Mouse (Mus musculus) intestine, embryonic 15.5 days (tissue): ENCODE measurements around the gene Zdhhc25. TPM values are rescaled to one million over a fixed set of nuclear protein-coding genes. Genes with fewer than 3 reads are reported as not detected.

Experiments used
- polyA plus RNA-seq: library from polyadenylated mRNA; unstranded; fragments of >200 nt; fragmentation: Nextera tagmentation; extraction: Ambion mirVana; gene quantifications from 2 replicates; pipeline ENCODE4 v1.2.1, GENCODE M21; 2015

Zdhhc25 gene
- polyA plus RNA-seq, 1 experiment from 2014 or later = not detected

Other genes starting within 250 kb of the Zdhhc25 start
- 17.1 and 17.2 TPM in 2 replicates for gene Brd1, start 133.9 kb downstream of the Zdhhc25 start, polyA plus RNA-seq
- gene Zbed4, start 151.4 kb downstream of the Zdhhc25 start, polyA plus RNA-seq = 14.0 and 14.7 TPM in 2 replicates
- 12.7 and 14.0 TPM in 2 replicates for gene Alg12, start 219.0 kb downstream of the Zdhhc25 start, polyA plus RNA-seq
- gene Creld2, start 219.3 kb downstream of the Zdhhc25 start, polyA plus RNA-seq = 97.9 and 131 TPM in 2 replicates